Mouse (Mus musculus) G1E (cell line): ENCODE data around the gene Col27a1.

ENCODE experiments used
- CTCF ChIP-seq: IDR thresholded peaks from 2 replicates; pipeline ENCODE4 v1.5.1; 2012; ENCODE audit warnings: low read depth, low read length, inconsistent platforms, mixed read lengths
- TAL1 ChIP-seq: conservative IDR thresholded peaks from 2 replicates; pipeline ENCODE4 v1.6.1; 2012; ENCODE audit warnings: low read depth, low read length, inconsistent platforms, mixed read lengths

GRCm38 (mm10) chr4:63217513-63217912 is 3.7 kb downstream of the Col27a1 start:
- no peak for TF ChIP-seq CTCF
- TF ChIP-seq TAL1: no peak
